Mouse (Mus musculus) cerebellum, adult 2 months (tissue): ENCODE results near the gene Pxdn.

Source experiments
- CTCF ChIP-seq: fragments of 200-500 bp; IDR thresholded peaks from 2 replicates; pipeline ENCODE4 v1.5.1; 2011; ENCODE audit warnings: low read depth, mild to moderate bottlenecking, control low read depth, low read length, moderate library complexity, borderline replicate concordance; ENCODE audit not compliant: insufficient read depth
- POLR2A ChIP-seq: fragments of 200-500 bp; IDR thresholded peaks from 2 replicates; pipeline ENCODE4 v1.6.1; 2011; ENCODE audit warnings: low read length, control low read depth, borderline replicate concordance; ENCODE audit not compliant: insufficient read depth

DNA sequence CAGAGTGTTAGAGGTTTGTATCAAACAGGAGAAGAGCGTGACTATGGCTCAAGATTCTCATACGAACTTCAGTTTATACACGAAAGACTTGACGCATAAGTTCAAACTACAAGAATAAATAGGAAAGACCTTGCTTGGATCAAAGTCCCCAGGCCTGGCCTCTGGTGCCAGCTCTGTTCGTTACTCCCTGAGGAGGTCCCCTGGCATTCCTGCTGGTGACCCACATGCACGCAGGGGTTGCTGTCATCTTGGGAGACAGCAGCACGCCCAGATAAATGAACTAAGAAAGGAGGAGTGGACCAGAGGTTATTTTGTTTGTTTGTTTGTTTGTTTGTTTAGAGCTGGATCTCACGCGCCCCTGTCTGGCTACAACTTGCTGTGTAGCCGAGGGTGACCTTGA, 48.8 kb downstream of the Pxdn start:
- TF ChIP-seq POLR2A (no peak), CTCF (no peak)
